Mouse (Mus musculus) C2C12 (cell line): ENCODE measurements around the gene Tdrd9.

Source experiments
- CEBPB ChIP-seq: IDR thresholded peaks from one replicate; pipeline ENCODE4 v1.6.1; 2011; ENCODE audit warnings: low read depth, mild to moderate bottlenecking, control low read depth, moderate library complexity
- CTCF ChIP-seq: IDR thresholded peaks from one replicate; pipeline ENCODE4 v1.5.1; 2011; ENCODE audit not compliant: control insufficient read depth, insufficient read depth, insufficient read length

DNA sequence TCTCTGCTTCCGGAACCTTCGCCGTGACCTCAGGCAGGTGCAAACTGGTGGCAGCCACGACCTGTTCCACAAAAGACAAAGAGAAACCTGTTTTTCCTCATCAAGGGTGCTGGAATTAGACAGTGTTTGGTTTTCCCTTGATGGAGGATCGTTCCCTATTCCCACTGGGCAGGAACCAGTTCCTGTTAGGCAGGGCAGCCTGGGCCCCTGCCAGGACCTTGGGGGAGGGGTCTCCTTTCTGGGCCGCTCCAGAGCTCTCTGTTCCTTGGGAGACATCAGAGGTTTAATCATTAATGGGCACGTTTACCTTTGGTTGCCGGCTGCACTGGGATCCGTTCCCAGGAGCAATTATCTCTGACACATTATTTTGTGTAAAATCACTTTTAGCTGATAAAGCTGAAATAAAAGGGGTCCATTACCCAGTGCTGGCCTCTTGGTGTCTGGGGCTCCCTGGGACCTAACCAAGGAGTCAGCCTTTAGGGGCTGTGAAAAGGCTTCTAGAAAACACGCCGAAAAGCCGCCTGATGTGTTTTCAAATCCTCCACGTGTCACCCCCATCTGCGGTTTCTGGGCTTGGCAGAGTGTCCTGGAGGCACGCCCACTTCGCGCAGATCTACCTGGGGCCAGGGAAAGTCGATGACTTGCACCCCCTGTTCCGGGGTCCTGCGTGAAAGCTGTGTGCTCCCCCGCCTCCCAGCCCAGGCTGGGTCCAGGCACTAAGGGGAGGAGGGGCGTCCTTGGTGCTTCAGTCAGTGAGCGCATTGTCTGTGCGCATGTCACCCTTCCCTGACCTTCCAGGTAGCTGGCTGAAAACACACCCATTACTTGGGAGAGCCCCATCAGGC lies 34.4 kb upstream of the Tdrd9 start:
- TF ChIP-seq CEBPB = no peak
- no peak for TF ChIP-seq CTCF
